Mouse (Mus musculus): ENCODE measurements at regions not wholly inside any gene's neighbourhood (a gene's known extent, or its start where the extent isn't known, plus 50 kb on each side); places are given as distances from the start of the nearest gene placed in this dataset.

GRCm38 (mm10) chr11:24652852-24653251 is 575.0 kb downstream of the Bcl11a start:
- no peaks in the 10 kb centered on the region for H3K36me3 ChIP-seq (ENCODE audit: control insufficient read depth, insufficient read depth, low read length)
- H3K27me3 ChIP-seq (ENCODE audit: control insufficient read depth, insufficient read depth, low read length), result no peaks in the 10 kb centered on the region
- no peak overlapping the region for H3K9ac ChIP-seq (ENCODE audit: low read length)
- ATAC-seq (ENCODE audit: insufficient read depth, low FRiP score), result no peak
- 70% methylated on average over 3 of the region's 3 CpGs for WGBS
- no peak overlapping the region for H3K27ac ChIP-seq (ENCODE audit: low read length)
- no peak overlapping the region for H3K4me2 ChIP-seq (ENCODE audit: low read depth, low read length)
- H3K9me3 ChIP-seq (replicated peaks; ENCODE audit: control insufficient read depth, low read length), result no peaks in the 10 kb centered on the region
- H3K4me1 ChIP-seq (ENCODE audit: control insufficient read depth, insufficient read depth, low read length), result no peaks in the 10 kb centered on the region
- no peak overlapping the region for H3K4me3 ChIP-seq (replicated peaks; ENCODE audit: low read length)

- Histone ChIP-seq H3K9ac (ENCODE audit: low read length) (no peak overlapping the region), H3K9me3 (replicated peaks; ENCODE audit: control insufficient read depth, low read length) (no peaks in the 10 kb centered on the region), H3K4me1 (ENCODE audit: control insufficient read depth, insufficient read depth, low read length) (no peaks in the 10 kb centered on the region), H3K27ac (ENCODE audit: low read length) (no peak overlapping the region), H3K27me3 (ENCODE audit: control insufficient read depth, insufficient read depth, low read length) (no peaks in the 10 kb centered on the region), H3K4me3 (replicated peaks; ENCODE audit: low read length) (no peak overlapping the region), H3K4me2 (ENCODE audit: low read depth, low read length) (no peak overlapping the region), H3K36me3 (ENCODE audit: control insufficient read depth, insufficient read depth, low read length) (no peaks in the 10 kb centered on the region)
- ATAC-seq (ENCODE audit: insufficient read depth, low FRiP score), result no peak
- 78% methylated on average over 4 of the region's 4 CpGs for WGBS
These were observed 586.2 kb downstream of the Bcl11a start for GRCm38 (mm10) chr11:24664082-24664481.

- no peaks in the 10 kb centered on the region for H3K27me3 ChIP-seq (ENCODE audit: control insufficient read depth, insufficient read depth, low read length)
- H3K36me3 ChIP-seq (ENCODE audit: control insufficient read depth, insufficient read depth, low read length), result no peaks in the 10 kb centered on the region
- H3K4me3 ChIP-seq (replicated peaks; ENCODE audit: low read length), result no peak overlapping the region
- no peak overlapping the region for H3K27ac ChIP-seq (ENCODE audit: low read length)
- no peak overlapping the region for H3K9ac ChIP-seq (ENCODE audit: low read length)
- ATAC-seq (ENCODE audit: insufficient read depth, low FRiP score), result no peak
- no peaks in the 10 kb centered on the region for H3K9me3 ChIP-seq (replicated peaks; ENCODE audit: control insufficient read depth, low read length)
- WGBS, result 92% methylated on average over 2 of the region's 2 CpGs
- no peak overlapping the region for H3K4me2 ChIP-seq (ENCODE audit: low read depth, low read length)
- H3K4me1 ChIP-seq (ENCODE audit: control insufficient read depth, insufficient read depth, low read length), result no peaks in the 10 kb centered on the region
These were observed 587.5 kb downstream of the Bcl11a start for GRCm38 (mm10) chr11:24665310-24665709.

DNA sequence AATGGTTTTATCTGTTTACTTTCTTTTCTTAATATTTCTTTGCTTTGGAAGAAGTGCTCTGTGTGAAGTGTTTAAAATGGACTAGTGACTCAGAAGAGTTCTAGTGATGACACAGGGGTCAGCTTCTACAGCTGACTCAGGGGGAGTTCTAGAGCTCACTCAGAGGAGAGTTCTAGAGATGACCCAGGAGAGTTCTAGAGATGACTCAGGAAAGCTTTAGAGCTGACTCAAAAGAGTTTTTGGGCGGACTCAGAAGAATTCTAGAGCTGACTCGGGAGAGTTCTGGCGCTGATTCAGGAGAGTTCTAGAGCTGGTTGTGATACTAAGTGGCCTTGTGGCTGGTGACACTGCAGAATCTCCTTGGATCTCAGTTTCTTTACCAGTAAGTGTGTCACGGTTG is 593.8 kb downstream of the Bcl11a start:
- H3K4me3 ChIP-seq (replicated peaks; ENCODE audit: low read length), result no peak overlapping the region
- no peaks in the 10 kb centered on the region for H3K36me3 ChIP-seq (ENCODE audit: control insufficient read depth, insufficient read depth, low read length)
- no peak overlapping the region for H3K9ac ChIP-seq (ENCODE audit: low read length)
- no peaks in the 10 kb centered on the region for H3K9me3 ChIP-seq (replicated peaks; ENCODE audit: control insufficient read depth, low read length)
- H3K4me1 ChIP-seq (ENCODE audit: control insufficient read depth, insufficient read depth, low read length), result no peaks in the 10 kb centered on the region
- ATAC-seq (ENCODE audit: insufficient read depth, low FRiP score), result no peak
- H3K27ac ChIP-seq (ENCODE audit: low read length), result no peak overlapping the region
- H3K4me2 ChIP-seq (ENCODE audit: low read depth, low read length), result no peak overlapping the region
- H3K27me3 ChIP-seq (ENCODE audit: control insufficient read depth, insufficient read depth, low read length), result no peaks in the 10 kb centered on the region
- WGBS, result 89% methylated on average over 4 of the region's 4 CpGs

- ATAC-seq (ENCODE audit: insufficient read depth, low FRiP score), result no peak
- WGBS, result 59% methylated on average over 7 of the region's 7 CpGs
- H3K4me2 ChIP-seq (ENCODE audit: low read depth, low read length), result no peak overlapping the region
These were observed 595.7 kb downstream of the Bcl11a start for GRCm38 (mm10) chr11:24673248-24674207.

GRCm38 (mm10) chr11:24674208-24674571 is 596.3 kb downstream of the Bcl11a start:
- no peaks in the 10 kb centered on the region for H3K4me1 ChIP-seq (ENCODE audit: control insufficient read depth, insufficient read depth, low read length)
- no peak overlapping the region for H3K27ac ChIP-seq (ENCODE audit: low read length)
- H3K36me3 ChIP-seq (ENCODE audit: control insufficient read depth, insufficient read depth, low read length), result no peaks in the 10 kb centered on the region
- H3K4me3 ChIP-seq (replicated peaks; ENCODE audit: low read length), result no peak overlapping the region
- no peak overlapping the region for H3K9ac ChIP-seq (ENCODE audit: low read length)
- no peak for ATAC-seq (ENCODE audit: insufficient read depth, low FRiP score)
- H3K9me3 ChIP-seq (replicated peaks; ENCODE audit: control insufficient read depth, low read length), result no peaks in the 10 kb centered on the region
- WGBS, result 47% methylated on average over 4 of the region's 4 CpGs
- no peak overlapping the region for H3K4me2 ChIP-seq (ENCODE audit: low read depth, low read length)
- no peaks in the 10 kb centered on the region for H3K27me3 ChIP-seq (ENCODE audit: control insufficient read depth, insufficient read depth, low read length)

More at GRCm38 (mm10) chr11:24673248-24674207, 595.7 kb downstream of the Bcl11a start:
- no peaks in the 10 kb centered on the region for H3K4me1 ChIP-seq (ENCODE audit: control insufficient read depth, insufficient read depth, low read length)
- no peak overlapping the region for H3K4me3 ChIP-seq (replicated peaks; ENCODE audit: low read length)
- H3K9ac ChIP-seq (ENCODE audit: low read length), result no peak overlapping the region
- H3K27me3 ChIP-seq (ENCODE audit: control insufficient read depth, insufficient read depth, low read length), result no peaks in the 10 kb centered on the region
- no peaks in the 10 kb centered on the region for H3K9me3 ChIP-seq (replicated peaks; ENCODE audit: control insufficient read depth, low read length)
- no peaks in the 10 kb centered on the region for H3K36me3 ChIP-seq (ENCODE audit: control insufficient read depth, insufficient read depth, low read length)
- H3K27ac ChIP-seq (ENCODE audit: low read length), result no peak overlapping the region

- H3K4me1 ChIP-seq (ENCODE audit: control insufficient read depth, insufficient read depth, low read length), result no peaks in the 10 kb centered on the region
These were observed 599.2 kb downstream of the Bcl11a start for GRCm38 (mm10) chr11:24677016-24677415.

GRCm38 (mm10) chr11:24679581-24679980 is 601.7 kb downstream of the Bcl11a start:
- no peak overlapping the region for H3K27ac ChIP-seq (ENCODE audit: low read length)
- H3K4me2 ChIP-seq (ENCODE audit: low read depth, low read length), result no peak overlapping the region
- H3K4me1 ChIP-seq (ENCODE audit: control insufficient read depth, insufficient read depth, low read length), result no peaks in the 10 kb centered on the region
- no peak overlapping the region for H3K4me3 ChIP-seq (replicated peaks; ENCODE audit: low read length)
- no peak overlapping the region for H3K9ac ChIP-seq (ENCODE audit: low read length)
- 90% methylated on average over 5 of the region's 5 CpGs for WGBS
- ATAC-seq (ENCODE audit: insufficient read depth, low FRiP score), result no peak
- no peaks in the 10 kb centered on the region for H3K36me3 ChIP-seq (ENCODE audit: control insufficient read depth, insufficient read depth, low read length)
- no peaks in the 10 kb centered on the region for H3K9me3 ChIP-seq (replicated peaks; ENCODE audit: control insufficient read depth, low read length)
- no peaks in the 10 kb centered on the region for H3K27me3 ChIP-seq (ENCODE audit: control insufficient read depth, insufficient read depth, low read length)

More at GRCm38 (mm10) chr11:24677016-24677415, 599.2 kb downstream of the Bcl11a start:
- Histone ChIP-seq H3K27me3 (ENCODE audit: control insufficient read depth, insufficient read depth, low read length) (no peaks in the 10 kb centered on the region), H3K36me3 (ENCODE audit: control insufficient read depth, insufficient read depth, low read length) (no peaks in the 10 kb centered on the region), H3K9ac (ENCODE audit: low read length) (no peak overlapping the region), H3K9me3 (replicated peaks; ENCODE audit: control insufficient read depth, low read length) (no peaks in the 10 kb centered on the region), H3K4me3 (replicated peaks; ENCODE audit: low read length) (no peak overlapping the region), H3K4me2 (ENCODE audit: low read depth, low read length) (no peak overlapping the region), H3K27ac (ENCODE audit: low read length) (no peak overlapping the region)
- ATAC-seq (ENCODE audit: insufficient read depth, low FRiP score), result no peak
- WGBS, result 76% methylated on average over 4 of the region's 4 CpGs

GRCm38 (mm10) chr11:24682423-24682822 is 604.6 kb downstream of the Bcl11a start:
- no peak for ATAC-seq (ENCODE audit: insufficient read depth, low FRiP score)
- no peaks in the 10 kb centered on the region for H3K36me3 ChIP-seq (ENCODE audit: control insufficient read depth, insufficient read depth, low read length)
- H3K9me3 ChIP-seq (replicated peaks; ENCODE audit: control insufficient read depth, low read length), result no peaks in the 10 kb centered on the region
- no peak overlapping the region for H3K9ac ChIP-seq (ENCODE audit: low read length)
- no peak overlapping the region for H3K4me2 ChIP-seq (ENCODE audit: low read depth, low read length)
- H3K27ac ChIP-seq (ENCODE audit: low read length), result no peak overlapping the region
- H3K4me1 ChIP-seq (ENCODE audit: control insufficient read depth, insufficient read depth, low read length), result no peaks in the 10 kb centered on the region
- H3K27me3 ChIP-seq (ENCODE audit: control insufficient read depth, insufficient read depth, low read length), result no peaks in the 10 kb centered on the region
- WGBS, result 64% methylated on average over 4 of the region's 4 CpGs
- no peak overlapping the region for H3K4me3 ChIP-seq (replicated peaks; ENCODE audit: low read length)
